Mouse (Mus musculus): ENCODE results near the gene Wt1. TPM values are rescaled to one million over a fixed set of nuclear protein-coding genes. Genes with fewer than 3 reads are reported as not detected.

The Wt1 gene
- polyA plus RNA-seq, 1 experiment, result 4.6 TPM

DNA sequence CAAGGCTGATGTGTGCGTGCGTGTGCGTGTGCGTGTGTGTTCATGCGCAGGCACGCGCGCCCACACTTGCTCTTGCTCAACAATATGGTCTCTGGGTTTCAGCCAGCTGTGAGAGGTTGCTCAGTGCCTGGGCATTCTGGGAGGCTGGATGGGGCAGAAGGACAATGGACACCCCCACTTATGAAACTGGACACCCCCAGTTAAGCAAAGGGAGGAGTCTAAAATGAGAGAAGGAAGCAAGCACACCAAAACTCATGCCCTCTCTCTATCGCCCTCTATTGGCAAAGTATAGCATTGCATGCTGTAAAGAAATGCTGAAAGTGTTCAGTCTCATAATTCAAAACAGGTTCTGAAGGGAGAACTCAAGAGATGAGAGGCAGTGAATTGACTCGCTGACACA lies 61.9 kb downstream of the Wt1 start:
- no peak overlapping the region for H3K27ac ChIP-seq (ENCODE audit: insufficient read depth, low read length)
- no peaks in the 10 kb centered on the region for H3K36me3 ChIP-seq (ENCODE audit: control insufficient read depth, insufficient read depth, low read length, poor library complexity, severe bottlenecking)

DNA sequence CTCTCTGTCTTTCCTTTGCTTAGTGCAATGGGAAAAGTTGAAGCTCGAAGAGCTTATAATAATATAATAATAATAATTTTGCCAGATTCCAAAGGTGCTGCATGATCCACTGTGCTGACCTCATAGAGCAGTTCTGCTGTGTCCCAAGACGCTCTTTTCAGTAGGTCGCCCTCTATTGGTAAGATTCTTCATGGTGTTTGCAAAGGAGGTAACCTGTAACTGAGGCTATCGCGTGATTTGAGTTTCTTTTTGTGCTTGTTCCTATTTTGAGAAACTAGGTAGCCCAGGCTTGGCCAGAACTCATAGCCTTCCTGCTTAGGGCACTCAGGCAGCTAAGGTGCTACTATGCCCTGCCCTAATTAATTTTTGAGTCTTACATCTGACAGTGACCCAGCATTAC lies 63.0 kb downstream of the Wt1 start:
- Histone ChIP-seq H3K9me3 (replicated peaks; ENCODE audit: control insufficient read depth, insufficient read depth, low read length, poor library complexity, severe bottlenecking) (no peaks in the 10 kb centered on the region), H3K27me3 (ENCODE audit: control insufficient read depth, insufficient read depth, low read length, poor library complexity, severe bottlenecking) (no peaks in the 10 kb centered on the region), H3K36me3 (ENCODE audit: control insufficient read depth, insufficient read depth, low read length, poor library complexity, severe bottlenecking) (no peaks in the 10 kb centered on the region), H3K4me1 (ENCODE audit: control insufficient read depth, insufficient read depth, low read length) (no peaks in the 10 kb centered on the region), H3K9ac (ENCODE audit: low read depth, poor library complexity, severe bottlenecking) (no peak overlapping the region), H3K27ac (ENCODE audit: insufficient read depth, low read length) (no peak overlapping the region), H3K4me3 (ENCODE audit: low read depth, low read length) (no peak overlapping the region)
- TF ChIP-seq CTCF (IDR thresholded peaks at IDR 0.05; ENCODE audit: low read depth, low read length), result peak; percentile 28
- no peak for TF ChIP-seq EP300 (IDR thresholded peaks at IDR 0.05; ENCODE audit: insufficient read depth, low read depth, low read length)

More for the DNA sequence above, 61.9 kb downstream of the Wt1 start:
- H3K27me3 ChIP-seq (ENCODE audit: control insufficient read depth, insufficient read depth, low read length, poor library complexity, severe bottlenecking), result no peaks in the 10 kb centered on the region
- no peaks in the 10 kb centered on the region for H3K9me3 ChIP-seq (replicated peaks; ENCODE audit: control insufficient read depth, insufficient read depth, low read length, poor library complexity, severe bottlenecking)
- H3K4me1 ChIP-seq (ENCODE audit: control insufficient read depth, insufficient read depth, low read length), result peaks cover under 1% of the 10 kb centered on the region
- TF ChIP-seq EP300 (IDR thresholded peaks at IDR 0.05; ENCODE audit: insufficient read depth, low read depth, low read length), result no peak
- no peak for TF ChIP-seq POLR2A (IDR thresholded peaks at IDR 0.05; ENCODE audit: insufficient read depth, low read length)
- peak; percentile 3 for TF ChIP-seq CTCF (IDR thresholded peaks at IDR 0.05; ENCODE audit: low read depth, low read length)
- H3K9ac ChIP-seq (ENCODE audit: low read depth, poor library complexity, severe bottlenecking), result no peak overlapping the region
- H3K4me3 ChIP-seq (ENCODE audit: low read depth, low read length), result peak overlapping the region; percentile 5; the same call in 1 of the 2 replicates

DNA sequence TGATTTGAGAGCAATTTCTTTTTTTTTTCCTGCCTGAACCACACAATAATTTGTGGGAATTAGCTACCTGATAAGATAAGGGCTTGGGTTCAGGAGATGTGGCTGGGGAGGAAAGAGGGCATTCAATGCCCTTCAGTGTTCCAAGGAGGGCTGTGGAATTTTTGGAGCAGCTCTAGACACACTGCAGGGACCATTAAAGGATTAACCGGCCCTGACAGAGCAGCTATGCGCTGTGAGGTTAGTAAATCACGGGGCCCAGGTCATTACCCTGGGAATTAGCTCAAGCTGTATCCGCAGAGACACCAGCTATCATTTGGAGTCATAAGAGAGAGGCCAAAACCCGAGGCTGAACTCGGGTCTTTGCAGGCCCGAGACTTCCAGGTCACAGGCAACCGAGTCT lies 73.8 kb downstream of the Wt1 start:
- Histone ChIP-seq H3K4me1 (ENCODE audit: control insufficient read depth, insufficient read depth, low read length) (no peaks in the 10 kb centered on the region), H3K9me3 (replicated peaks; ENCODE audit: control insufficient read depth, insufficient read depth, low read length, poor library complexity, severe bottlenecking) (no peaks in the 10 kb centered on the region), H3K36me3 (ENCODE audit: control insufficient read depth, insufficient read depth, low read length, poor library complexity, severe bottlenecking) (no peaks in the 10 kb centered on the region), H3K4me3 (ENCODE audit: low read depth, low read length) (no peak overlapping the region), H3K9ac (ENCODE audit: low read depth, poor library complexity, severe bottlenecking) (no peak overlapping the region), H3K27ac (ENCODE audit: insufficient read depth, low read length) (no peak overlapping the region), H3K27me3 (ENCODE audit: control insufficient read depth, insufficient read depth, low read length, poor library complexity, severe bottlenecking) (no peaks in the 10 kb centered on the region)
- TF ChIP-seq POLR2A (IDR thresholded peaks at IDR 0.05; ENCODE audit: insufficient read depth, low read length) (no peak), EP300 (IDR thresholded peaks at IDR 0.05; ENCODE audit: insufficient read depth, low read depth, low read length) (no peak), CTCF (IDR thresholded peaks at IDR 0.05; ENCODE audit: low read depth, low read length) (no peak)

DNA sequence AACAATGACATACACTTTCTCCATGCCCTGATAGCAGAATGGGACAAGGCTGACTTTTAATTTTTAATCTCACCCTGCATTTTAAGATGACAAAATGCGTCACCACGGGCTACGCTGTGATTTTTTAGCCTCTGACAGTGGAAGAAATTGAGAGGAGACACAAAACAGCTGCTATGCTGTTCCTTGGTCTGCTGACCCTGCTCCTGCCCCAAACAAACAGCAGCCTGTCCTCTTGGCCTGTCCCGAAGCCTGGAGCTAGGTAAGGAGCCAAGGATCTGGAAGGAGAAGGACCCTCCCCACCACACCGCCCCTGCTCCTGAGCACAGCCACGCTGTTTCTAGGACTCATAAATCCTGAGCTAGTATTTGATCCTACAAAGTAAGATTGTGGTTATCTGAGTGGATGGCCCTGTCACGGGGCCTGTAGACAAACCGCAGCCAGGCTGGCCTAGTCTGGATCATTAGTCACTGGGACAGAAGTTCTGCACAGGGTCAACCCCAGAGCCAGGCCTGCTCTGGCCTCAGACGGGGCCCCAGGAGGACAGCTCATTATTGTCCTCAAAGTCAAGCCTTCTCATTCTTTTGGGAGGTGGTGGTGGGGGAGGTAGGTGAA lies 80.3 kb downstream of the Wt1 start:
- Histone ChIP-seq H3K4me3 (ENCODE audit: low read depth, low read length) (no peak overlapping the region), H3K4me1 (ENCODE audit: control insufficient read depth, insufficient read depth, low read length) (no peaks in the 10 kb centered on the region), H3K27me3 (ENCODE audit: control insufficient read depth, insufficient read depth, low read length, poor library complexity, severe bottlenecking) (no peaks in the 10 kb centered on the region), H3K9ac (ENCODE audit: low read depth, poor library complexity, severe bottlenecking) (no peak overlapping the region), H3K36me3 (ENCODE audit: control insufficient read depth, insufficient read depth, low read length, poor library complexity, severe bottlenecking) (no peaks in the 10 kb centered on the region), H3K9me3 (replicated peaks; ENCODE audit: control insufficient read depth, insufficient read depth, low read length, poor library complexity, severe bottlenecking) (no peaks in the 10 kb centered on the region), H3K27ac (ENCODE audit: insufficient read depth, low read length) (no peak overlapping the region)
- no peak for TF ChIP-seq POLR2A (IDR thresholded peaks at IDR 0.05; ENCODE audit: insufficient read depth, low read length)
- no peak for TF ChIP-seq EP300 (IDR thresholded peaks at IDR 0.05; ENCODE audit: insufficient read depth, low read depth, low read length)
- TF ChIP-seq CTCF (IDR thresholded peaks at IDR 0.05; ENCODE audit: low read depth, low read length), result no peak

DNA sequence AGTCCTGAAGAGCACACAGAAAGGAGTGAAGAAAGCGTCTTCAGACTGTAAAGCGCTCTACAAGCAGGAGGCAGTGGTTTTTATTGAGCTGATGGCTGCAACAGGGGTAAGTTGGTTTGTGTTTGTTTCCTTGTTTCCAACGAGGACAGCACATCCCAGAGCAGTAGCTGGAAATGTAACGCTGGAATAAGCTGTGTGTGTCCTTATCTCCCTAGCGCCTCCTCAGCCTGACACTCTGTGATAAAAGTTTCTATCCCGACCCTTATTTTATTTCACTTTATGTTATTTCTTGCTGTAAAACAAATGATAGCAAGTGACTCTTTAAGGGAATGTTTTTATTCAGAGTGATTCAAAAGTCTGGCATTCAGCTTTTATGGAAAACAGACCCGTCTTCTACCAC lies 86.5 kb downstream of the Wt1 start:
- H3K4me3 ChIP-seq (ENCODE audit: low read depth, low read length), result no peak overlapping the region
- no peaks in the 10 kb centered on the region for H3K36me3 ChIP-seq (ENCODE audit: control insufficient read depth, insufficient read depth, low read length, poor library complexity, severe bottlenecking)
- H3K9me3 ChIP-seq (replicated peaks; ENCODE audit: control insufficient read depth, insufficient read depth, low read length, poor library complexity, severe bottlenecking), result no peaks in the 10 kb centered on the region
- H3K27me3 ChIP-seq (ENCODE audit: control insufficient read depth, insufficient read depth, low read length, poor library complexity, severe bottlenecking), result no peaks in the 10 kb centered on the region
- H3K27ac ChIP-seq (ENCODE audit: insufficient read depth, low read length), result no peak overlapping the region
- TF ChIP-seq POLR2A (IDR thresholded peaks at IDR 0.05; ENCODE audit: insufficient read depth, low read length) (no peak), EP300 (IDR thresholded peaks at IDR 0.05; ENCODE audit: insufficient read depth, low read depth, low read length) (no peak), CTCF (IDR thresholded peaks at IDR 0.05; ENCODE audit: low read depth, low read length) (no peak)
- H3K4me1 ChIP-seq (ENCODE audit: control insufficient read depth, insufficient read depth, low read length), result no peaks in the 10 kb centered on the region
- no peak overlapping the region for H3K9ac ChIP-seq (ENCODE audit: low read depth, poor library complexity, severe bottlenecking)

DNA sequence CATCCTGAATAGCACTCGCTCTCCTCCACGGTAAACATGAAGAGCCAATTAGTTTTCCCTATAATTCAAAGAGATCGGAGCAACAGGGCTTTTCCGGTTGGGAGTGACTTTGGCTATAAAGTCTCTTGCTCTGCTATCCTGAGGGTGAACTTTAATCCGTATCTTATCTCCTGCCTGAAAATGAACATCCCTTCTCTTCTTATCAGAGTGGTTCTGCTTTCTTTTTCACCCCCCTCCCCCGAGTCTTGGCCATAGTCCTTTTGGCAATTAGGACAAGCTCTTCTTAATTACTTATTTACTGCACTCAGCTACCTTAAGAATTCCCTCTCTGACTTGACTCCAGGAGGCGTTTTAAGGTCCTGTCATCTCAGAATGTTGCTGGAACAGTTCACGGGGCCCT lies 89.6 kb downstream of the Wt1 start:
- Histone ChIP-seq H3K27ac (ENCODE audit: insufficient read depth, low read length) (no peak overlapping the region), H3K9ac (ENCODE audit: low read depth, poor library complexity, severe bottlenecking) (no peak overlapping the region), H3K36me3 (ENCODE audit: control insufficient read depth, insufficient read depth, low read length, poor library complexity, severe bottlenecking) (no peaks in the 10 kb centered on the region), H3K4me3 (ENCODE audit: low read depth, low read length) (no peak overlapping the region), H3K27me3 (ENCODE audit: control insufficient read depth, insufficient read depth, low read length, poor library complexity, severe bottlenecking) (no peaks in the 10 kb centered on the region), H3K4me1 (ENCODE audit: control insufficient read depth, insufficient read depth, low read length) (no peaks in the 10 kb centered on the region), H3K9me3 (replicated peaks; ENCODE audit: control insufficient read depth, insufficient read depth, low read length, poor library complexity, severe bottlenecking) (no peaks in the 10 kb centered on the region)
- TF ChIP-seq EP300 (IDR thresholded peaks at IDR 0.05; ENCODE audit: insufficient read depth, low read depth, low read length) (no peak), CTCF (IDR thresholded peaks at IDR 0.05; ENCODE audit: low read depth, low read length) (no peak), POLR2A (IDR thresholded peaks at IDR 0.05; ENCODE audit: insufficient read depth, low read length) (no peak)
